Mouse (Mus musculus): ENCODE results near the gene Saysd1.

DNA sequence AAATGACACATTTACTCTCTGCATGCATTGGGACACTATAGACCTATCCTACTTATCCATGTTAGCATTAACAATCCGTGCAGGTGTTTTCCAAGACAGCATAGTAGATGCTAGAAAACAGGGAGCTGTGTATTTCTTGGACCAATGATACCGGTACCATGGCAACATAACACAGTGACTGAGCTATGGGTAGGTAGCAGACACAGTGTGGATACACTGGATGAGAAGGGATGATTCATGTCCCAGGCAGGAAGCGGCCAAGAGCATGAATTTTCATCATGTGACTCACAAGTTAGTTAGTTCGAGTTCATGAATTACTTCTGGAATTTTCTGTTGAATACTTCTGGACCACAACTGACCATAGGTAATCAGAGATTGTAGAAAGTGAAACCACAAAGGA lies 16.6 kb upstream of the Saysd1 start:
- TF ChIP-seq CTCF (IDR thresholded peaks at IDR 0.05; ENCODE audit: low read depth) = no peak
- no peak for TF ChIP-seq EP300 (IDR thresholded peaks at IDR 0.05; ENCODE audit: low read depth)
